Mouse (Mus musculus): ENCODE results near the gene Ercc2. TPM values are rescaled to one million over a fixed set of nuclear protein-coding genes. Genes with fewer than 3 reads are reported as not detected.

Ercc2 gene
- polyA plus RNA-seq, 1 experiment, result 137 TPM

- no peaks in the 10 kb centered on the region; the same call in 1 of the 2 replicates for H3K27me3 ChIP-seq (ENCODE audit: control insufficient read depth, insufficient read depth, low read length)
- 87% methylated on average over 4 of the region's 4 CpGs for WGBS
- DNase-seq, result no peak
- TF ChIP-seq POLR2A (IDR thresholded peaks at IDR 0.05; ENCODE audit: control insufficient read depth, extremely low read depth, insufficient read depth, low read length, poor library complexity) (no peak), CTCF (IDR thresholded peaks at IDR 0.05; ENCODE audit: borderline replicate concordance, control insufficient read depth, extremely low read depth, insufficient read depth, low read length, poor library complexity) (no peak)
- H3K4me1 ChIP-seq (replicated peaks; ENCODE audit: control insufficient read depth, insufficient read depth, low read length), result peaks cover 16% of the 10 kb centered on the region
- H3K36me3 ChIP-seq (ENCODE audit: control insufficient read depth, insufficient read depth, low read length), result no peaks in the 10 kb centered on the region
- H3K4me3 ChIP-seq (ENCODE audit: control insufficient read depth, insufficient read depth, low read length), result no peak overlapping the region
- H3K27ac ChIP-seq (ENCODE audit: control insufficient read depth, insufficient read depth, low read length), result no peak overlapping the region
Measured at GRCm38 (mm10) chr7:19365376-19365775, 16.4 kb upstream of the Ercc2 start.

GRCm38 (mm10) chr7:19368380-19368779 lies 13.4 kb upstream of the Ercc2 start:
- no peak overlapping the region for H3K4me3 ChIP-seq (ENCODE audit: control insufficient read depth, insufficient read depth, low read length)
- H3K4me1 ChIP-seq (replicated peaks; ENCODE audit: control insufficient read depth, insufficient read depth, low read length), result peaks cover 5% of the 10 kb centered on the region
- no peak overlapping the region for H3K27ac ChIP-seq (ENCODE audit: control insufficient read depth, insufficient read depth, low read length)
- no peaks in the 10 kb centered on the region for H3K27me3 ChIP-seq (ENCODE audit: control insufficient read depth, insufficient read depth, low read length)
- H3K36me3 ChIP-seq (ENCODE audit: control insufficient read depth, insufficient read depth, low read length), result no peaks in the 10 kb centered on the region
- no peak for TF ChIP-seq CTCF (IDR thresholded peaks at IDR 0.05; ENCODE audit: borderline replicate concordance, control insufficient read depth, extremely low read depth, insufficient read depth, low read length, poor library complexity)
- no peak for DNase-seq
- WGBS, result 69% methylated on average over 16 of the region's 16 CpGs

DNA sequence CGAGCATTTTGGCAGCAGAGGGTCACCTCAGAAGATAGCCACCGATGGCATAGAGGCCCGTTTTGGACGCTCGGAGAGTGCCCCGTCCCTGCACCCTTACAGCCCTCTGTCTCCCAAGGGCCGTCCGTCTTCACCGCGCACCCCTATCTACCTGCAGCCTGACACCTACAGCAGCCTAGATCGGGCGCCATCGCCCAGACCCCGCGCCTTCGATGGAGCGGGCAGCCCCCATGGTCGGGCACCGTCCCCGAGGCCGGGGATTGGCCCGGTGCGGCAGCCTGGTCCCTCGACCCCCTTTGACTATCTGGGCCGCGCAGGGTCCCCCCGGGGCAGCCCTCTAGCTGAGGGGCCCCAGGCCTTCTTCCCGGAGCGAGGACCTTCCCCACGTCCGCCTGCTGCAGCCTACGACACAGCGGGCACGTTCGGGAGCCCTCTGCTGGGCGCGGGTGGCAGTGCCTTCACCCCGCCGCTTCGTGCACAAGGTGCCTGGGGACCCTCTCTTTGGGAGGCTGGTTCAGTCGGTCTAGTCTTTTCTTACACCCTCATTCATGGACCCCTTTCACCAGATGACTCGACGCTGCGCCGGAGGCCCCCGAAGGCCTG lies 11.9 kb upstream of the Ercc2 start:
- DNase-seq, result peak; percentile 82
- peak; percentile 32; the same call in 1 of the 2 replicates for TF ChIP-seq POLR2A (IDR thresholded peaks at IDR 0.05; ENCODE audit: control insufficient read depth, extremely low read depth, insufficient read depth, low read length, poor library complexity)
- peak; percentile 83 for TF ChIP-seq CTCF (IDR thresholded peaks at IDR 0.05; ENCODE audit: borderline replicate concordance, control insufficient read depth, extremely low read depth, insufficient read depth, low read length, poor library complexity)
- peak overlapping the region; percentile 42 for H3K4me3 ChIP-seq (ENCODE audit: control insufficient read depth, insufficient read depth, low read length)
- H3K27me3 ChIP-seq (ENCODE audit: control insufficient read depth, insufficient read depth, low read length), result no peaks in the 10 kb centered on the region
- no peaks in the 10 kb centered on the region for H3K36me3 ChIP-seq (ENCODE audit: control insufficient read depth, insufficient read depth, low read length)
- H3K4me1 ChIP-seq (replicated peaks; ENCODE audit: control insufficient read depth, insufficient read depth, low read length), result peaks cover 5% of the 10 kb centered on the region
- no peak overlapping the region for H3K27ac ChIP-seq (ENCODE audit: control insufficient read depth, insufficient read depth, low read length)
- 19% methylated on average over 46 of the region's 46 CpGs for WGBS

DNA sequence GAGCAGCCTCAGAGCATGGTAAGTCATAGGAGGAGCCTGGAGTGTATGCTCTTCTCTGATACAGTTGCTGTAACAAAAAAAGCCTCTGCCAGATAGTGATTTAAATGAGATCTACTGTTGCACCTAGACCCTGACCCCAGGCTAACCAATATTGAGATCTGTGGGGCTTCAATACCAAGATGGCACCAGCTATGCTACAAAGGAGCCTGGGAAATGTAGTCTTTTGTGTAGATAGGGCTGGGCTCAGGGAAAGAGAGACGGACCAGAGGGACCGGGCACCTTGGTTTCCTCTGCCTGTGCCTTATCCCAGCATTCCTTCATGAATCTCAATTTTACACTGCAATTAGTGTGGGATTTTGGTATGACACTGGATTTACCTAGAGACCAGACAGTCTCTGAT lies 8.4 kb upstream of the Ercc2 start:
- Histone ChIP-seq H3K27ac (ENCODE audit: control insufficient read depth, insufficient read depth, low read length) (no peak overlapping the region), H3K4me3 (ENCODE audit: control insufficient read depth, insufficient read depth, low read length) (no peak overlapping the region), H3K27me3 (ENCODE audit: control insufficient read depth, insufficient read depth, low read length) (no peaks in the 10 kb centered on the region), H3K4me1 (replicated peaks; ENCODE audit: control insufficient read depth, insufficient read depth, low read length) (peaks cover 9% of the 10 kb centered on the region), H3K36me3 (ENCODE audit: control insufficient read depth, insufficient read depth, low read length) (no peaks in the 10 kb centered on the region)
- WGBS, result 94% methylated on average over 2 of the region's 2 CpGs
- TF ChIP-seq CTCF (IDR thresholded peaks at IDR 0.05; ENCODE audit: borderline replicate concordance, control insufficient read depth, extremely low read depth, insufficient read depth, low read length, poor library complexity), result no peak
- TF ChIP-seq POLR2A (IDR thresholded peaks at IDR 0.05; ENCODE audit: control insufficient read depth, extremely low read depth, insufficient read depth, low read length, poor library complexity), result no peak
- no peak for DNase-seq

GRCm38 (mm10) chr7:19375368-19375767 lies 6.4 kb upstream of the Ercc2 start:
- Histone ChIP-seq H3K27me3 (ENCODE audit: control insufficient read depth, insufficient read depth, low read length) (no peaks in the 10 kb centered on the region), H3K4me1 (replicated peaks; ENCODE audit: control insufficient read depth, insufficient read depth, low read length) (peaks cover 4% of the 10 kb centered on the region; the same call in 1 of the 2 replicates), H3K36me3 (ENCODE audit: control insufficient read depth, insufficient read depth, low read length) (no peaks in the 10 kb centered on the region), H3K4me3 (ENCODE audit: control insufficient read depth, insufficient read depth, low read length) (no peak overlapping the region), H3K27ac (ENCODE audit: control insufficient read depth, insufficient read depth, low read length) (no peak overlapping the region)
- TF ChIP-seq POLR2A (IDR thresholded peaks at IDR 0.05; ENCODE audit: control insufficient read depth, extremely low read depth, insufficient read depth, low read length, poor library complexity) (no peak), CTCF (IDR thresholded peaks at IDR 0.05; ENCODE audit: borderline replicate concordance, control insufficient read depth, extremely low read depth, insufficient read depth, low read length, poor library complexity) (no peak)
- 72% methylated on average over 18 of the region's 18 CpGs for WGBS
- no peak for DNase-seq

DNA sequence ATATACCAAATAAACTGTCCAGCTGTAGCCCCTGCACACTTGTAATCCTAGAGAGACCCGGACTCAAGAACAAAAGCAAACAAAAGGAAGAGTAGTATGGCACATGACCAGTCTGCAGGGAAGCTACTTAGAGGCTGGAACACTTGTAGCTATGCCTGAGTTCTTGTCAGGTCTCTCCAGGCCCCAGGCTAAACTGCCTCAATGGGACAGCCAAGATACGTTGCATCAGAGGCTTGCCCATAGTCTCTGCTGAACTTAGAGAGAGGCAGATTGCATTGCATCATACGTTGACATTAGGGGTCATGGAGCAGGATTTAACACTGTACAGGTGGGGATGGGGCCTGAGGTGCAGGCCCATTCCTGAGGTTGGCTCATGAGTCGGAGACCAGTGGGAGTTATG lies 5.8 kb upstream of the Ercc2 start:
- Histone ChIP-seq H3K4me3 (ENCODE audit: control insufficient read depth, insufficient read depth, low read length) (no peak overlapping the region), H3K36me3 (ENCODE audit: control insufficient read depth, insufficient read depth, low read length) (no peaks in the 10 kb centered on the region), H3K4me1 (replicated peaks; ENCODE audit: control insufficient read depth, insufficient read depth, low read length) (peaks cover 4% of the 10 kb centered on the region; the same call in 1 of the 2 replicates), H3K27ac (ENCODE audit: control insufficient read depth, insufficient read depth, low read length) (no peak overlapping the region), H3K27me3 (ENCODE audit: control insufficient read depth, insufficient read depth, low read length) (no peaks in the 10 kb centered on the region)
- TF ChIP-seq CTCF (IDR thresholded peaks at IDR 0.05; ENCODE audit: borderline replicate concordance, control insufficient read depth, extremely low read depth, insufficient read depth, low read length, poor library complexity) (no peak), POLR2A (IDR thresholded peaks at IDR 0.05; ENCODE audit: control insufficient read depth, extremely low read depth, insufficient read depth, low read length, poor library complexity) (no peak)
- DNase-seq, result no peak
- 95% methylated on average over 4 of the region's 4 CpGs for WGBS

DNA sequence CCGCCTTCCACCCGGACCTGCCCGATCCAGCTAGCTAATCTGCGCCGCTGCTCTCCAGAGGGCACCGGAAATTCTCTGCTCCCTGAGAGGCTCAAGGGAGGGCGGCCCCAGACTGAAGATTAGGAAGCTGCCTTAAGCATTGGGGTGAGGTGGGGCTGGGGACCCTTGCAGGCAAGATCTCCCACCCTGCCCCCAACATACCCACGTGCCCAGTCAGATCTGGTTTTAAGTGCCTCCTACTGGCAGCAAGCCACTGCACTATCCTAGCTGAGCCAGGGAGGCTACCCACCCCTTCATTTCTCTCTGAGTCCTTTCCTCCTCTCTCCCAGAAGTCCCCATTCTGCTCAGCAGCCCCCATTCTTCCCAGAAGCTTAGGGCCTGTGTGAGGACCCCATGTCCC lies 3.8 kb upstream of the Ercc2 start:
- Histone ChIP-seq H3K27me3 (ENCODE audit: control insufficient read depth, insufficient read depth, low read length) (no peaks in the 10 kb centered on the region), H3K4me1 (replicated peaks; ENCODE audit: control insufficient read depth, insufficient read depth, low read length) (peaks cover 7% of the 10 kb centered on the region; the same call in 1 of the 2 replicates), H3K36me3 (ENCODE audit: control insufficient read depth, insufficient read depth, low read length) (no peaks in the 10 kb centered on the region), H3K27ac (ENCODE audit: control insufficient read depth, insufficient read depth, low read length) (no peak overlapping the region), H3K4me3 (ENCODE audit: control insufficient read depth, insufficient read depth, low read length) (no peak overlapping the region)
- DNase-seq, result no peak
- TF ChIP-seq POLR2A (IDR thresholded peaks at IDR 0.05; ENCODE audit: control insufficient read depth, extremely low read depth, insufficient read depth, low read length, poor library complexity), result no peak
- TF ChIP-seq CTCF (IDR thresholded peaks at IDR 0.05; ENCODE audit: borderline replicate concordance, control insufficient read depth, extremely low read depth, insufficient read depth, low read length, poor library complexity), result no peak
- WGBS, result 89% methylated on average over 8 of the region's 8 CpGs
